Comparison of ENCODE assay signal across 8 mouse cellular contexts in the genomic region with DNA sequence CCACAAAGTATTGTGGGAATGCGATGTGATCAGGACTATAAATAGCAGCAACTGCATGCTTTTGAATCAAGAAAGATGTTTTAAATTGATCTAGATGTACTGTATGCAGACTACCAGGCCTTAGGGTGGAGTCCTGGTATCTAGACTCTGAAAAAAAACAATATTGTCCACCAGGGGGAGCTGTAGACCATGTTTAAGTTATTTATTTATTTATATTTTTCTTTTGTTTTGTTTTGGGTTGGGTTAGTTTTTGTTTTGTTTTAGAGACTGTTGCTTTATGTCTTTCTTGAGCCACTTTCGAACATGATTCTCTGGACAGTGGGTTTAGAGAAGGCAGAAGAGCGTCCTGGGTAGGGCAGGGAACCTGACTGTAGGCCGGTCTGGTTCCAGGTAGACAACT. TPM values are rescaled to one million over a fixed set of nuclear protein-coding genes. Genes with fewer than 3 reads are reported as not detected.
DNase-seq lines count a peak whose midpoint lies in the region; ATAC-seq and TF ChIP-seq lines count a peak whose summit lies in the region.

No protein-coding gene starts in this region.

- no peaks in the 10 kb centered on the region for H3K27me3 ChIP-seq in liver, adult 2 months (ENCODE audit: control insufficient read depth, insufficient read depth, low read length)
- no peaks in the 10 kb centered on the region for H3K27me3 ChIP-seq in lung, embryonic 15.5 days

- no peaks in the 10 kb centered on the region for H3K4me1 ChIP-seq in liver, adult 2 months (ENCODE audit: control insufficient read depth, insufficient read depth, low read length)
- H3K4me1 ChIP-seq in lung, embryonic 15.5 days: peaks cover 3% of the 10 kb centered on the region; the same call in 1 of the 2 replicates

- intact Hi-C loops in gastrocnemius, postnatal 36 days (cut with DNase I): loop anchor here (5.0 kb wide), 1 partner anchor 179 kb away; no protein-coding TSS in a partner anchor

- peak overlapping the region; percentile 5; the same call in 1 of the 2 replicates for H3K4me3 ChIP-seq in liver, adult 2 months (ENCODE audit: insufficient read depth, low read depth, low read length)
- H3K4me3 ChIP-seq in lung, embryonic 15.5 days: peak overlapping the region; percentile 19; the same call in 1 of the 2 replicates

- no peak overlapping the region for H3K27ac ChIP-seq in liver, adult 2 months (replicated peaks; ENCODE audit: insufficient read depth, low read depth, low read length)
- no peak overlapping the region for H3K27ac ChIP-seq in lung, embryonic 15.5 days

- peak; percentile 42 to 84 for DNase-seq in cerebellum, postnatal 10 days
- no peak for DNase-seq in cerebellum, postnatal 25 days
- peak; percentile 46 for DNase-seq in liver, adult 2 months (ENCODE audit: extremely low read depth, low read depth, low spot score)
- no peak for DNase-seq in liver
- DNase-seq in c-Kit-positive CD71-positive TER-119-positive erythroid progenitor cells, embryonic 14.5 days (ENCODE audit: low spot score): peak; percentile 72
- no peak for DNase-seq in spleen, postnatal 10 days (ENCODE audit: low spot score in 2 of 2)
- DNase-seq in gastrocnemius, postnatal 36 days: no peak

- ATAC-seq in lung, embryonic 15.5 days (ENCODE audit: borderline replicate concordance, extremely low read depth, low FRiP score, low TSS enrichment): no peak

- WGBS in liver, adult 2 months: 44% methylated on average over 4 of the region's 4 CpGs
- 46% methylated on average over 4 of the region's 4 CpGs for WGBS in lung, embryonic 15.5 days

- 0 out of 2 replicates have a peak, but pooled peaks have one; percentile 19 for TF ChIP-seq CTCF in liver, adult 2 months (IDR thresholded peaks at IDR 0.05; ENCODE audit: low read depth, low read length)

- no peaks in the 10 kb centered on the region for H3K9me3 ChIP-seq in lung, embryonic 15.5 days

- no peak for TF ChIP-seq POLR2A in liver, adult 2 months (IDR thresholded peaks at IDR 0.05; ENCODE audit: extremely low read depth, insufficient read depth, low read length)

- H3K4me2 ChIP-seq in lung, embryonic 15.5 days: peak overlapping the region; percentile 29; the same call in 1 of the 2 replicates

- no peaks in the 10 kb centered on the region for H3K79me2 ChIP-seq in liver, adult 2 months (ENCODE audit: control insufficient read depth, insufficient read depth, low read length)

- H3K9ac ChIP-seq in liver, adult 2 months (ENCODE audit: low read depth, low read length): no peak overlapping the region
- H3K9ac ChIP-seq in lung, embryonic 15.5 days: no peak overlapping the region

- no peaks in the 10 kb centered on the region for H3K36me3 ChIP-seq in liver, adult 2 months (ENCODE audit: control insufficient read depth, insufficient read depth, low read length)
- no peaks in the 10 kb centered on the region for H3K36me3 ChIP-seq in lung, embryonic 15.5 days

RNA-seq across cellular contexts. Expression of a gene that starts 21.0 kb away (rescaled TPM):
- total RNA-seq in liver, adult 2 months (2014; rRNA removed): not detected in 2 replicates
- polyA plus RNA-seq in liver, adult 2 months (2012; rRNA removed): not detected in 2 replicates
- 0.07 and 0.08 TPM in 2 replicates for polyA plus RNA-seq in lung, embryonic 15.5 days (2015; fragmentation: Nextera tagmentation; extraction: Ambion mirVana)
- total RNA-seq in gastrocnemius, postnatal 36 days (2021): not detected

Comparison
In these comparisons a context has a peak if more than half of its experiments do, and no peak if none do; other contexts are left out.
1. DNase-seq: peak in cerebellum, postnatal 10 days (2 of 2), liver, adult 2 months (single experiment) and c-Kit-positive CD71-positive TER-119-positive erythroid progenitor cells, embryonic 14.5 days (single experiment); none in cerebellum, postnatal 25 days (0 of 2), liver (single experiment), spleen, postnatal 10 days (0 of 2) and gastrocnemius, postnatal 36 days (0 of 2).